Mouse (Mus musculus): ENCODE data around the gene Tbpl2. TPM values are rescaled to one million over a fixed set of nuclear protein-coding genes. Genes with fewer than 3 reads are reported as not detected.

The Tbpl2 gene
- polyA plus RNA-seq, 1 experiment from 2014 or later = not detected

Other genes with a start within 250 kb of the Tbpl2 start
- 4.1 and 4.4 TPM in 2 replicates for gene Hnmt, start 47.2 kb downstream of the Tbpl2 start, polyA plus RNA-seq (2015; fragmentation: Nextera tagmentation; extraction: Ambion mirVana)
- not detected in 2 replicates for gene Il1f8, start 56.6 kb upstream of the Tbpl2 start, polyA plus RNA-seq (2015; fragmentation: Nextera tagmentation; extraction: Ambion mirVana)
- gene Il1f9, start 89.9 kb upstream of the Tbpl2 start, polyA plus RNA-seq (2015; fragmentation: Nextera tagmentation; extraction: Ambion mirVana) = not detected in 2 replicates
- not detected in 2 replicates for gene Il1f6, start 118.8 kb upstream of the Tbpl2 start, polyA plus RNA-seq (2015; fragmentation: Nextera tagmentation; extraction: Ambion mirVana)
- gene Il1f5, start 180.4 kb upstream of the Tbpl2 start, polyA plus RNA-seq (2015; fragmentation: Nextera tagmentation; extraction: Ambion mirVana) = not detected in 2 replicates
- not detected in 2 replicates for gene Il1f10, start 194.6 kb upstream of the Tbpl2 start, polyA plus RNA-seq (2015; fragmentation: Nextera tagmentation; extraction: Ambion mirVana)
- 0.15 and 0.17 TPM in 2 replicates for gene Il1rn, start 240.3 kb upstream of the Tbpl2 start, polyA plus RNA-seq (2015; fragmentation: Nextera tagmentation; extraction: Ambion mirVana)

Data from forebrain, embryonic 15.5 days (tissue).